8 mouse cellular contexts compared by ENCODE assay signal in the genomic region with DNA sequence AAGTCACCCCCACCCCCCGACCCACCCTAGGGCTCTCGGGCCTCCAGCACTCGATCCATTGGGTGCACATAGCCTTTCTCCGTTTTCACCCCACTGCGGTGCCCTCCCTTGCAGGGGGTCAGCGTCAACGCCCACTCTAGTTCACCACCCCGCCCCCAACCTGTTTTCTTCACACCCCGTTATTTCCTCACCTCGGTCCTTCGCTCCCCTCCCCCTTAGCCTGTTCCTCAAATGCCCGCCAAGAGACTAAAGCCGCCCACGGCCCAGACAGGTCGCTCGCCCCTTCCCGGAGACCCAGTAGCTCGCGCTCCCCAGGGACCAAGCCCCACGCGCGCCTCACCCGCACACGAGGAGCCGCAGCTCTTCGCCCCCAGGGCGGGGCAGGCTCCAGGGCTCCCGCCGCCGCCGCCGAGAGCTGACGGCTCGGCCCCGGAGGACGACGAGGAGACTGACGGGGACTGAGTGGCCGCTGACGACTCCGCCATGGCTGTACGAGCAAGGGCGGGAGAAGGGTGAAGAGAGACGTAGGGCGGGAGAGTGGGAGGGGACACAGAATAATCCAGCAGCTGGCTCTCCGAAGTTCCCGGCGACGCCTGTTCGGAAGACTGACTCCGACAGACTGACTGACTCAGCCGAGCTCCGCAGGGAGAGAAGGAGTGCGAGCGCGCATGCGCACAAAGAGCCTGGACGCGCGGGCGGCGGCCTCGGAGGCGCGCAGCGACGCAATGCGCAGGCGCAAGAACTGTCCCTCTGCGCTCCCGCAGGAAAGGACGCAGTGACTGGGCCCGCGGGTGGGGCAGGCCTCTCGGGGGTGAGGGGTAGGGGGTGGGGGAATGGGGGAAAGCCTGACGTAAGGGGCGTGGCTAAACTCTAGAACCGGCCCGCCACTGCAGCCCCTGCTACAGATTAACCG. TPM values are rescaled to one million over a fixed set of nuclear protein-coding genes. Genes with fewer than 3 reads are reported as not detected.
DNase-seq lines count a peak whose midpoint lies in the region; ATAC-seq and TF ChIP-seq lines count a peak whose summit lies in the region.

A gene (minus strand): TSS at position 683 of the 913 bp plus-strand sequence.

- intact Hi-C loops in heart, adult 2 months (cut with DNase I) = loop anchor here (1.0 to 5.0 kb wide), 2 partner anchors 11 to 41 kb away; a partner anchor contains a TSS

- peak; percentile 91 for ATAC-seq in embryonic facial prominence, embryonic 13.5 days (ENCODE audit: insufficient number of reproducible peaks, insufficient read depth, low FRiP score, low TSS enrichment, low read depth)
- ATAC-seq in limb, embryonic 13.5 days (ENCODE audit: low FRiP score, low read depth) = peak; percentile 93
- peak; percentile 91 for ATAC-seq in midbrain, embryonic 16.5 days

- H3K9ac ChIP-seq in embryonic facial prominence, embryonic 13.5 days = peak within 1 kb of the TSS; percentile 96
- H3K9ac ChIP-seq in heart, adult 2 months (ENCODE audit: low read depth, low read length) = peak within 1 kb of the TSS; percentile 91
- H3K9ac ChIP-seq in limb, embryonic 13.5 days = peak within 1 kb of the TSS; percentile 95
- peak within 1 kb of the TSS; percentile 100 for H3K9ac ChIP-seq in midbrain, embryonic 16.5 days (ENCODE audit: low read depth, low read length)

- peak; percentile 99 for DNase-seq in 3134 (ENCODE audit: extremely low read depth, insufficient read length, low spot score)
- peak; percentile 98 to 99 for DNase-seq in adrenal gland, postnatal 36 days
- DNase-seq in heart, adult 2 months = peak; percentile 97 to 99
- peak; percentile 96 for DNase-seq in kidney, adult 8-10 months
- peak; percentile 93 to 97 for DNase-seq in spleen, postnatal 10 days (ENCODE audit: low spot score in 2 of 2)

- H3K4me3 ChIP-seq in embryonic facial prominence, embryonic 13.5 days = peak within 1 kb of the TSS; percentile 96
- peak within 1 kb of the TSS; percentile 66 for H3K4me3 ChIP-seq in heart, adult 2 months
- H3K4me3 ChIP-seq in limb, embryonic 13.5 days = peak within 1 kb of the TSS; percentile 97
- H3K4me3 ChIP-seq in midbrain, embryonic 16.5 days (ENCODE audit: low read depth, low read length) = peak within 1 kb of the TSS; percentile 99

- H3K27ac ChIP-seq in embryonic facial prominence, embryonic 13.5 days = peak within 1 kb of the TSS; percentile 99
- peak within 1 kb of the TSS; percentile 98 for H3K27ac ChIP-seq in heart, adult 2 months
- H3K27ac ChIP-seq in limb, embryonic 13.5 days = peak within 1 kb of the TSS; percentile 96
- H3K27ac ChIP-seq in midbrain, embryonic 16.5 days (ENCODE audit: low read length) = peak within 1 kb of the TSS; percentile 100

- peak within 1 kb of the TSS; percentile 73 for H3K4me2 ChIP-seq in embryonic facial prominence, embryonic 13.5 days
- peak within 1 kb of the TSS; percentile 80 for H3K4me2 ChIP-seq in limb, embryonic 13.5 days (replicated peaks)
- H3K4me2 ChIP-seq in midbrain, embryonic 16.5 days (ENCODE audit: low read length) = peak within 1 kb of the TSS; percentile 82

- TF ChIP-seq POLR2A in heart, adult 2 months (IDR thresholded peaks at IDR 0.05; ENCODE audit: insufficient read depth, low read depth, low read length) = peak; percentile 99

- no peaks in the 10 kb centered on the region for H3K9me3 ChIP-seq in embryonic facial prominence, embryonic 13.5 days
- H3K9me3 ChIP-seq in limb, embryonic 13.5 days = no peaks in the 10 kb centered on the region
- no peaks in the 10 kb centered on the region for H3K9me3 ChIP-seq in midbrain, embryonic 16.5 days (replicated peaks; ENCODE audit: control insufficient read depth, low read length, poor library complexity, severe bottlenecking)

- H3K4me1 ChIP-seq in embryonic facial prominence, embryonic 13.5 days = peaks cover 15% of the 10 kb centered on the region
- H3K4me1 ChIP-seq in heart, adult 2 months (ENCODE audit: control insufficient read depth, insufficient read depth, low read length) = peaks cover 6% of the 10 kb centered on the region
- H3K4me1 ChIP-seq in limb, embryonic 13.5 days = peaks cover 18% of the 10 kb centered on the region
- peaks cover 40% of the 10 kb centered on the region for H3K4me1 ChIP-seq in midbrain, embryonic 16.5 days (ENCODE audit: control insufficient read depth, insufficient read depth, low read length)

- TF ChIP-seq CTCF in heart, adult 2 months (IDR thresholded peaks at IDR 0.05) = no peak

- WGBS in embryonic facial prominence, embryonic 13.5 days = under 1% methylated on average over 80 of the region's 80 CpGs
- WGBS in heart, adult 2 months = 1% methylated on average over 80 of the region's 80 CpGs
- WGBS in limb, embryonic 13.5 days = under 1% methylated on average over 80 of the region's 80 CpGs
- under 1% methylated on average over 80 of the region's 80 CpGs for WGBS in midbrain, embryonic 16.5 days

- no peaks in the 10 kb centered on the region for H3K36me3 ChIP-seq in embryonic facial prominence, embryonic 13.5 days
- peaks cover 16% of the 10 kb centered on the region for H3K36me3 ChIP-seq in heart, adult 2 months (ENCODE audit: control insufficient read depth, insufficient read depth, low read length)
- H3K36me3 ChIP-seq in limb, embryonic 13.5 days = no peaks in the 10 kb centered on the region
- H3K36me3 ChIP-seq in midbrain, embryonic 16.5 days (ENCODE audit: control insufficient read depth, insufficient read depth, low read length) = no peaks in the 10 kb centered on the region

- H3K27me3 ChIP-seq in embryonic facial prominence, embryonic 13.5 days = no peaks in the 10 kb centered on the region
- H3K27me3 ChIP-seq in heart, adult 2 months (ENCODE audit: control insufficient read depth, insufficient read depth, low read length) = no peaks in the 10 kb centered on the region
- H3K27me3 ChIP-seq in limb, embryonic 13.5 days = no peaks in the 10 kb centered on the region
- no peaks in the 10 kb centered on the region for H3K27me3 ChIP-seq in midbrain, embryonic 16.5 days (ENCODE audit: control insufficient read depth, insufficient read depth, low read depth, low read length)

- TF ChIP-seq EP300 in heart, adult 2 months (IDR thresholded peaks at IDR 0.05; ENCODE audit: insufficient read depth, low read depth, low read length) = peak; percentile 47; the same call in 1 of the 2 replicates

- H3K79me2 ChIP-seq in heart, adult 2 months (replicated peaks; ENCODE audit: control insufficient read depth, insufficient read depth, low read length) = peaks cover 2% of the 10 kb centered on the region; the same call in 1 of the 2 replicates

RNA-seq across cellular contexts. Expression of the gene that starts here (rescaled TPM):
- total RNA-seq in adrenal gland, postnatal 36 days (2021) = 100 to 1,000 TPM; 138 to 141 TPM
- polyA plus RNA-seq in embryonic facial prominence, embryonic 13.5 days (2015; fragmentation: Nextera tagmentation; extraction: Ambion mirVana) = 104 and 112 TPM in 2 replicates
- total RNA-seq in heart, adult 2 months (2021) = 10 to 100 TPM; 71.8 to 75.4 TPM
- 58.2 and 89.4 TPM in 2 replicates for polyA plus RNA-seq in heart, adult 2 months (2012; rRNA removed)
- polyA plus RNA-seq in limb, embryonic 13.5 days (2015; fragmentation: Nextera tagmentation; extraction: Ambion mirVana) = 102 and 106 TPM in 2 replicates
- 654 and 682 TPM in 2 replicates for polyA plus RNA-seq in midbrain, embryonic 16.5 days (2015; fragmentation: Nextera tagmentation; extraction: Ambion mirVana)

Comparison
In these comparisons a context has a peak if more than half of its experiments do, and no peak if none do; other contexts are left out.
1. Peak in every context shown above with its lines: DNase-seq, ATAC-seq, H3K4me3 ChIP-seq and H3K27ac ChIP-seq.